Mouse (Mus musculus) ES-Bruce4 (cell line): Measurements from ENCODE around the gene Pank1. TPM values are rescaled to one million over a fixed set of nuclear protein-coding genes. Genes with fewer than 3 reads are reported as not detected.

Experiments used
- H3K27ac ChIP-seq: 2 replicates; pipeline ENCODE4 v1.5.1; 2012; ENCODE audit warnings: low read length, inconsistent platforms; ENCODE audit not compliant: insufficient read depth
- H3K27me3 ChIP-seq: 2 replicates; pipeline ENCODE4 v1.6.1; 2012; ENCODE audit warnings: mild to moderate bottlenecking, low read length, inconsistent platforms; ENCODE audit not compliant: control insufficient read depth, poor library complexity, insufficient read depth, severe bottlenecking
- H3K36me3 ChIP-seq: 2 replicates; pipeline ENCODE4 v1.6.1; 2012; ENCODE audit warnings: inconsistent platforms, mild to moderate bottlenecking, low read length, moderate library complexity; ENCODE audit not compliant: control insufficient read depth, poor library complexity, insufficient read depth, severe bottlenecking
- H3K4me1 ChIP-seq: one replicate; pipeline ENCODE4 v1.8.1; 2011; ENCODE audit warnings: low read length; ENCODE audit not compliant: control insufficient read depth, insufficient read depth
- H3K4me3 ChIP-seq: 2 replicates; pipeline ENCODE4 v1.5.1; 2011; ENCODE audit warnings: low read depth, mild to moderate bottlenecking, low read length
- H3K9ac ChIP-seq: 2 replicates; pipeline ENCODE4 v1.6.1; 2012; ENCODE audit warnings: low read depth, mild to moderate bottlenecking, inconsistent platforms; ENCODE audit not compliant: poor library complexity, severe bottlenecking
- H3K9me3 ChIP-seq: replicated peaks from 2 replicates; pipeline ENCODE4 v1.6.1; 2012; ENCODE audit warnings: mild to moderate bottlenecking, low read length, inconsistent platforms; ENCODE audit not compliant: control insufficient read depth, poor library complexity, insufficient read depth, severe bottlenecking
- CTCF ChIP-seq: IDR thresholded peaks from one replicate; pipeline ENCODE4 v1.8.1; 2011; ENCODE audit warnings: low read depth, low read length
- EP300 ChIP-seq: IDR thresholded peaks from 2 replicates; pipeline ENCODE4 v1.6.1; 2011; ENCODE audit warnings: low read depth, low read length; ENCODE audit not compliant: insufficient read depth
- POLR2A ChIP-seq: IDR thresholded peaks from one replicate; pipeline ENCODE4 v1.8.1; 2011; ENCODE audit warnings: low read length; ENCODE audit not compliant: insufficient read depth
- polyA plus RNA-seq: library from polyadenylated mRNA; stranded (reverse); fragments of >200 nt; gene quantifications from 2 replicates; pipeline ENCODE4 v1.2.4, GENCODE M21; 2011; ENCODE audit warnings: low read depth; ENCODE audit not compliant: missing spikeins, insufficient read depth, insufficient read length

The Pank1 gene
- polyA plus RNA-seq, 1 experiment = 7.4 TPM

DNA sequence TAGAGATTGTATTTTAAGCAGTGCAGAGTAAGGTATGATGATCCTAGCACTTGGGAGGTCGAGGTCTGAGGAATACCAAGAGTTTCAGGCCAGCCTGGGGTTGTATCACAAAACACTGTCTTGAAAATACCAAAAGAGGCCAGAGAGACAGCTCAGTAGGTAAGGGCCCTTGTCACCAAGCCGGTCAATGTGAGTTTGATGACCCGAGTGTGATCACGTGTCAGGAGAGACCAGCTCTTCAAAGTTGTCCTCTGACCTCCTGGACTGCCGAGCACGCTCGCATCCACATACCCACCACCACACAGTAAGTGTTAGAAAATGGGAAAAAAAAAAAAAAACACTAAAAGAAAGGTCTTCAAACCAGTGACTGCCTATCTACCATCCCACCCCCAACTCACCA is 2.6 kb downstream of the Pank1 start:
- Histone ChIP-seq H3K4me3 (no peak overlapping the region), H3K9ac (no peak overlapping the region), H3K27me3 (peaks cover 2% of the 10 kb centered on the region; the same call in 1 of the 2 replicates), H3K27ac (no peak overlapping the region), H3K36me3 (no peaks in the 10 kb centered on the region), H3K9me3 (no peaks in the 10 kb centered on the region), H3K4me1 (no peaks in the 10 kb centered on the region)
- TF ChIP-seq POLR2A (no peak), EP300 (no peak), CTCF (no peak)

DNA sequence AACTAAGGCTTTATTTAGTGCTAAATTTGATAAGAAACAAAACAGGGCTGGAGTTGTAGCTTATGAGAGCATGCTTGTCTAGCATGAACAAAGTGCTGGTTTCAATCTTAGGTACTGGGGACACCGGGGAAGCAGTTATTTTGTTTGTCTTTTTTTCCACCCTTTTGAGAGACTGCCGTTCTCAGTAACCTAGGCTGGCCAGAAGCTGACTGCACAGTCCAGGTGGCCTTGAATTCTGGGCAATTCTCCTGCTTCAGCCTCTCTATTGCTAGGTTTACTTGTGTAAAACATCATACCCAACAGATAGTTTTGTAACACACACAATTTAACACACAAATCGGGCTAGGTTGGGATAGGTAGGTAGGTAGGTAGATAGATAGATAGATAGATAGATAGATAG is 9.9 kb downstream of the Pank1 start:
- Histone ChIP-seq H3K9ac (no peak overlapping the region), H3K27me3 (no peaks in the 10 kb centered on the region)

DNA sequence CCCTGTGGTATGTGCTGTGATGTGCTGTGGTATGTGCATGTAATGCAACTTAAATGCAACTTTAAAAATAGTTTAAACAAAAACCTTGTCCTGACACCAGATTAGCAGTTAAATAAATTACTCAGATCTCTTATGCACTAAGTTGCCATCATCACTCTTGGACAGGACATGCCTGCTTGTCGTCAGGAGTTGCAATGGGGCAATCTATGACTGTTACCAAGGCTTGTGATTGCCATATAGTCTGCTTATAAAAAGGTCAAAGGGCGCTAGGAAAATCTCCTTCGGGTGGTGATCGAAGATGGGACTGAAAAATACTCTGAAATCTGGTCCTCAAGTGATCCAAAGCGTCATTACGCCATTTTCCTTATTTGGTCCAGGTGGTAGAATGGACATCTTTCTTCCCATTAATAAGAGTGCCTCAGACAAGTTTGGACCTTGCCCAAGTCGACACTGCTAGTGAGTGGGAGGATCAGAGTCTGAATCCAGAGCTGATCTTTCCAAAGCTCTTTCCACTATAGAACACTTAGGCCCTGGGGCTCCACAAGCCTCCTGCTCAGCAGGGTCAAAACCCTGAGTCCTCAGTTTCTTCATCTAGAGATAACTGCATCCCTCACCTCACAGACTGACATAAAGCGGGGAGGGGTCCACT is 11.0 kb downstream of the Pank1 start:
- no peak overlapping the region for H3K27ac ChIP-seq
- H3K9me3 ChIP-seq = no peaks in the 10 kb centered on the region
- no peaks in the 10 kb centered on the region for H3K36me3 ChIP-seq
- H3K4me3 ChIP-seq = no peak overlapping the region
- TF ChIP-seq CTCF (no peak), POLR2A (no peak), EP300 (no peak)
- H3K9ac ChIP-seq = no peak overlapping the region
- H3K4me1 ChIP-seq = no peaks in the 10 kb centered on the region
- H3K27me3 ChIP-seq = no peaks in the 10 kb centered on the region

More for the DNA sequence above, 9.9 kb downstream of the Pank1 start:
- no peak overlapping the region for H3K27ac ChIP-seq
- no peak overlapping the region for H3K4me3 ChIP-seq
- TF ChIP-seq EP300 (no peak), POLR2A (no peak), CTCF (no peak)
- no peaks in the 10 kb centered on the region for H3K36me3 ChIP-seq
- H3K9me3 ChIP-seq = no peaks in the 10 kb centered on the region
- H3K4me1 ChIP-seq = no peaks in the 10 kb centered on the region

DNA sequence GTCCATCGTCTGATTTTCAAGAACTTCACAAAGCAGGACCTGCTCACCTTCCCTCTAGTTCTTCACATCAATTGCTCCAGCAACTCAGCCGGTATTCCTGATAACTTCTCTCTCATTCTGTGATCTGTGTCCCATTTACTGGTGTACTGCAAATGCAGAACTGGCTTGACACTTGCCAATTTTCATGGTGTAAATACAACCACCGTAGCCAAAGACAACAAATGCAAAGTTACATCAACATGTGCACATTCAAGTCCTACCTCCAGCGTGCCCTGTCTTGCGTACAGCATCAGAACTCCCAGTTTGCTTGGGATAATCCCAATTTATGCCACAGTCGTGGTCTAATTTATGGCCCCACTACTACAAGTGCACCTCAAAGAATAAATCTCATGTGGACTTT is 15.5 kb downstream of the Pank1 start:
- TF ChIP-seq POLR2A (no peak), EP300 (no peak), CTCF (no peak)
- H3K36me3 ChIP-seq = no peaks in the 10 kb centered on the region
- no peaks in the 10 kb centered on the region for H3K9me3 ChIP-seq
- H3K4me3 ChIP-seq = no peak overlapping the region
- no peak overlapping the region for H3K27ac ChIP-seq
- no peak overlapping the region for H3K9ac ChIP-seq
- peaks cover 4% of the 10 kb centered on the region for H3K4me1 ChIP-seq
- no peaks in the 10 kb centered on the region for H3K27me3 ChIP-seq

DNA sequence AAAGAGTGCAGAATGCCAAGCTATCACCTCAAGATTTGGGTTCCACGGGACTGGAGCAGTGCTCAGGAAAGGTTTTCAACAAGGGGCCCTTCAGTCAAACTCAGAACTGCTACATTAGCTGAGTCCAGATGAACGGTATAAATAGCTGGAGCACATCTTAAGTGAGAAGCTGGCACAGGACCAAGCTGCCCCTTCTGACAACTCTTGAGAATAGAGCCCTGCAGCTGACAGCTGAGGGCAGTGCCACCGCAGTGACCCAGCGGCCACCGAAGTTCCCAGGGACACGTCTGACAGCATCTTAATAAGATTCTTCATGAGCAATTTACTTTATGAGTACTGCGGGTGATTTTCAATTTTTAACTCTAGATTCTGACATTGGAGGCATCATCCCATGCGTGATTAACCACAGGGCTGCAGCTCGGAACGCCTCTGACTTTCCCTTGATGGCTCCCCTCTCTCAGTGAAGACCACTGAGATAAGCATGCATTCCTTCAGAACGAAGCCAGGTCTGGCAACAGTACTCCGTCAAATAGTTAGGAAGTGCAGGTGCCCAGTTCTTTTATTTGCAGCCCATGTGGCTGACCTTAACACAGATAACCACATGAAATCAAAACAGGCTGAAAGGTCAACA is 23.1 kb downstream of the Pank1 start:
- Histone ChIP-seq H3K4me1 (peaks cover 4% of the 10 kb centered on the region), H3K27ac (no peak overlapping the region), H3K9me3 (no peaks in the 10 kb centered on the region), H3K27me3 (no peaks in the 10 kb centered on the region), H3K4me3 (no peak overlapping the region), H3K36me3 (no peaks in the 10 kb centered on the region), H3K9ac (no peak overlapping the region)
- TF ChIP-seq CTCF (no peak), EP300 (no peak)

DNA sequence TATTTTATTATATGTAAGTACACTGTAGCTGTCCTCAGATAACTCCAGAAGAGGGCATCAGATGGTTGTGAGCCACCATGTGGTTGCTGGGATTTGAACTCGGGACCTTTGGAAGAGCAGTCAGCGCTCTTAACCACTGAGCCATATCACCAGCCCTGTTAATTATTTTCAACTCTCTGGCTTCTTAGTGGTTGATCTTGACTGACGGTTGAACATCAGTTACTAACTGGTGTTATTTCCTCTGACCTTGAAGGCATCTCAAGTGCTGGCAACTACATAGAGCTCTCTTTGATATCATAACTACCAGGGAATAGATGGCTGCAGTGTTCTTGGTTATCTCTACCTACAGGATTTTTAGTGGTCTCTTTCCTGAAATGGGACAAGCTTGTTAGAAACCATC is 28.1 kb downstream of the Pank1 start:
- no peak overlapping the region for H3K27ac ChIP-seq
- no peaks in the 10 kb centered on the region for H3K4me1 ChIP-seq
- H3K9ac ChIP-seq = no peak overlapping the region
- TF ChIP-seq CTCF (no peak), EP300 (no peak), POLR2A (no peak)
- H3K36me3 ChIP-seq = no peaks in the 10 kb centered on the region
- no peak overlapping the region for H3K4me3 ChIP-seq
- no peaks in the 10 kb centered on the region; the same call in 1 of the 2 replicates for H3K27me3 ChIP-seq
- H3K9me3 ChIP-seq = no peaks in the 10 kb centered on the region
